Mouse (Mus musculus) megakaryocyte, embryonic 14.5 days (primary cell): ENCODE data around the gene Mrps34.

Source experiments
- FLI1 ChIP-seq: IDR thresholded peaks from 2 replicates; pipeline ENCODE4 v1.6.1; 2012; ENCODE audit warnings: low read length, inconsistent platforms, mixed read lengths
- GATA1 ChIP-seq: IDR thresholded peaks from 3 replicates; pipeline ENCODE4 v1.6.1; 2012; ENCODE audit warnings: mixed read lengths, low read length, inconsistent platforms, borderline replicate concordance

- TF ChIP-seq GATA1 (no peak), FLI1 (no peak)
These were observed 2.7 kb downstream of the Mrps34 start for GRCm38 (mm10) chr17:24897600-24897999.
